Mouse (Mus musculus) heart, embryonic 11.5 days (tissue): ENCODE measurements around the gene Actbl2. TPM values are rescaled to one million over a fixed set of nuclear protein-coding genes. Genes with fewer than 3 reads are reported as not detected.
A peak's percentile ranks its signal among the peaks of the same experiment; 100 is the strongest.

Experiments
- ATAC-seq: fragments of 200-750 bp; cut with Nextera tagmentation; replicated peaks from 2 replicates; pipeline ENCODE4 v1.8.0; 2017; ENCODE audit warnings: moderate library complexity; ENCODE audit not compliant: insufficient number of reproducible peaks, low FRiP score, low TSS enrichment
- H3K27ac ChIP-seq: fragments of 300-500 bp; sonication (generic); 2 replicates; pipeline ENCODE4 v1.5.1; 2014; ENCODE audit warnings: mild to moderate bottlenecking, low read depth, low read length
- H3K27me3 ChIP-seq: fragments of 300-500 bp; sonication (generic); 2 replicates; pipeline ENCODE4 v1.6.1; 2014; ENCODE audit warnings: mild to moderate bottlenecking, low read length, mixed read lengths; ENCODE audit not compliant: control insufficient read depth, insufficient read depth
- H3K36me3 ChIP-seq: fragments of 300-500 bp; sonication (generic); 2 replicates; pipeline ENCODE4 v1.6.1; 2014; ENCODE audit warnings: mild to moderate bottlenecking, low read length, moderate library complexity, mixed read lengths; ENCODE audit not compliant: control insufficient read depth, insufficient read depth
- H3K4me1 ChIP-seq: fragments of 300-500 bp; sonication (generic); 2 replicates; pipeline ENCODE4 v1.6.1; 2014; ENCODE audit warnings: low read length; ENCODE audit not compliant: control insufficient read depth, insufficient read depth
- H3K4me2 ChIP-seq: fragments of 300-500 bp; sonication (generic); 2 replicates; pipeline ENCODE4 v1.6.1; 2014; ENCODE audit warnings: mild to moderate bottlenecking, moderate library complexity
- H3K4me3 ChIP-seq: fragments of 300-500 bp; sonication (generic); 2 replicates; pipeline ENCODE4 v1.5.1; 2014; ENCODE audit warnings: low read depth, low read length
- H3K9ac ChIP-seq: fragments of 300-500 bp; sonication (generic); 2 replicates; pipeline ENCODE4 v1.6.1; 2014; ENCODE audit warnings: mild to moderate bottlenecking, low read depth, low read length, moderate library complexity
- H3K9me3 ChIP-seq: fragments of 300-500 bp; sonication (generic); replicated peaks from 2 replicates; pipeline ENCODE4 v1.6.1; 2016; ENCODE audit warnings: low read length; ENCODE audit not compliant: control insufficient read depth
- WGBS: fragments of 180-500 bp; shearing (Covaris S2); extraction: QIAGEN DNeasy Blood & Tissue Kit; methylation state at CpG from one replicate; pipeline ENCODE4 v1.1.7; 2014; ENCODE audit not compliant: insufficient replicate concordance; 5-methylcytosine and 5-hydroxymethylcytosine counted together
- polyA plus RNA-seq: library from polyadenylated mRNA; unstranded; fragments of >200 nt; fragmentation: Nextera tagmentation; extraction: Ambion mirVana; gene quantifications from 2 replicates; pipeline ENCODE4 v1.2.1, GENCODE M21; 2014

Actbl2 gene
- not detected in 2 replicates for polyA plus RNA-seq

GRCm38 (mm10) chr13:111254713-111255112 is at the start of gene Actbl2:
TSS of gene Actbl2 (plus strand) at chr13:111255013.
- Histone ChIP-seq H3K36me3 (no peaks in the 10 kb centered on the region), H3K4me1 (no peaks in the 10 kb centered on the region), H3K27ac (no peak within 1 kb of the TSS), H3K4me3 (no peak within 1 kb of the TSS), H3K9me3 (no peaks in the 10 kb centered on the region), H3K9ac (no peak within 1 kb of the TSS), H3K27me3 (no peaks in the 10 kb centered on the region), H3K4me2 (no peak within 1 kb of the TSS)
- 85% methylated on average over 5 of the region's 5 CpGs for WGBS
- no peak for ATAC-seq

- H3K27ac ChIP-seq, result peak overlapping the region; percentile 50; the same call in 1 of the 2 replicates
Observed at GRCm38 (mm10) chr13:111210649-111211378, 44.0 kb upstream of the Actbl2 start.

GRCm38 (mm10) chr13:111228768-111229167 is 26.0 kb upstream of the Actbl2 start:
- Histone ChIP-seq H3K27me3 (no peaks in the 10 kb centered on the region), H3K9me3 (no peaks in the 10 kb centered on the region), H3K36me3 (no peaks in the 10 kb centered on the region), H3K27ac (no peak overlapping the region), H3K9ac (no peak overlapping the region), H3K4me1 (peaks cover 5% of the 10 kb centered on the region; the same call in 1 of the 2 replicates), H3K4me3 (no peak overlapping the region), H3K4me2 (no peak overlapping the region)
- 54% methylated on average over 5 of the region's 5 CpGs for WGBS
- ATAC-seq, result no peak

More at GRCm38 (mm10) chr13:111210649-111211378, 44.0 kb upstream of the Actbl2 start:
- Histone ChIP-seq H3K4me2 (no peak overlapping the region), H3K4me1 (no peaks in the 10 kb centered on the region), H3K27me3 (no peaks in the 10 kb centered on the region), H3K9ac (no peak overlapping the region), H3K9me3 (no peaks in the 10 kb centered on the region), H3K4me3 (no peak overlapping the region), H3K36me3 (no peaks in the 10 kb centered on the region)
- WGBS, result 62% methylated on average over 8 of the region's 8 CpGs
- ATAC-seq, result no peak

GRCm38 (mm10) chr13:111229541-111229940 is 25.3 kb upstream of the Actbl2 start:
- Histone ChIP-seq H3K27me3 (no peaks in the 10 kb centered on the region), H3K4me3 (no peak overlapping the region), H3K4me1 (peaks cover 5% of the 10 kb centered on the region; the same call in 1 of the 2 replicates), H3K4me2 (no peak overlapping the region), H3K9me3 (no peaks in the 10 kb centered on the region), H3K36me3 (no peaks in the 10 kb centered on the region), H3K9ac (no peak overlapping the region), H3K27ac (no peak overlapping the region)
- ATAC-seq, result no peak
- 83% methylated on average over 6 of the region's 6 CpGs for WGBS

GRCm38 (mm10) chr13:111232416-111232815 is 22.4 kb upstream of the Actbl2 start:
- no peak overlapping the region for H3K27ac ChIP-seq
- peaks cover 5% of the 10 kb centered on the region; the same call in 1 of the 2 replicates for H3K4me1 ChIP-seq
- no peaks in the 10 kb centered on the region for H3K36me3 ChIP-seq
- 82% methylated on average over 7 of the region's 7 CpGs for WGBS
- no peak for ATAC-seq
- H3K27me3 ChIP-seq, result no peaks in the 10 kb centered on the region
- H3K9me3 ChIP-seq, result no peaks in the 10 kb centered on the region
- H3K9ac ChIP-seq, result no peak overlapping the region
- no peak overlapping the region for H3K4me2 ChIP-seq
- no peak overlapping the region for H3K4me3 ChIP-seq

GRCm38 (mm10) chr13:111233356-111233755 is 21.5 kb upstream of the Actbl2 start:
- H3K4me2 ChIP-seq, result no peak overlapping the region
- no peak overlapping the region for H3K4me3 ChIP-seq
- H3K9me3 ChIP-seq, result no peaks in the 10 kb centered on the region
- peaks cover 5% of the 10 kb centered on the region; the same call in 1 of the 2 replicates for H3K4me1 ChIP-seq
- no peak overlapping the region for H3K9ac ChIP-seq
- no peak overlapping the region for H3K27ac ChIP-seq
- no peaks in the 10 kb centered on the region for H3K27me3 ChIP-seq
- no peak for ATAC-seq
- no peaks in the 10 kb centered on the region for H3K36me3 ChIP-seq
- 59% methylated on average over 5 of the region's 5 CpGs for WGBS

GRCm38 (mm10) chr13:111234573-111234972 is 20.2 kb upstream of the Actbl2 start:
- Histone ChIP-seq H3K4me3 (no peak overlapping the region), H3K36me3 (no peaks in the 10 kb centered on the region), H3K4me2 (no peak overlapping the region), H3K9me3 (no peaks in the 10 kb centered on the region), H3K4me1 (peaks cover 5% of the 10 kb centered on the region; the same call in 1 of the 2 replicates), H3K9ac (no peak overlapping the region), H3K27me3 (no peaks in the 10 kb centered on the region), H3K27ac (no peak overlapping the region)
- ATAC-seq, result no peak
- 55% methylated on average over 3 of the region's 3 CpGs for WGBS

- no peak for ATAC-seq
- Histone ChIP-seq H3K27me3 (no peaks in the 10 kb centered on the region), H3K4me1 (peaks cover 5% of the 10 kb centered on the region; the same call in 1 of the 2 replicates), H3K36me3 (no peaks in the 10 kb centered on the region), H3K4me3 (no peak overlapping the region), H3K4me2 (no peak overlapping the region), H3K9ac (no peak overlapping the region), H3K27ac (no peak overlapping the region), H3K9me3 (no peaks in the 10 kb centered on the region)
- 69% methylated on average over 6 of the region's 6 CpGs for WGBS
Observed at GRCm38 (mm10) chr13:111235719-111236166, 19.1 kb upstream of the Actbl2 start.
